Mouse (Mus musculus) CH12.LX (cell line): ENCODE measurements around the gene Mas1. TPM values are rescaled to one million over a fixed set of nuclear protein-coding genes. Genes with fewer than 3 reads are reported as not detected.

Source experiments
- DNase-seq: peaks from one replicate; pipeline ENCODE4 v3.0.0-alpha.2; 2013; ENCODE audit errors: extremely low read depth
- H3K27ac ChIP-seq: 2 replicates; pipeline ENCODE4 v1.5.1; 2012; ENCODE audit warnings: low read depth, mild to moderate bottlenecking, control low read depth, moderate library complexity; ENCODE audit not compliant: insufficient read depth
- H3K27me3 ChIP-seq: replicated peaks from 2 replicates; pipeline ENCODE3; 2012; ENCODE audit warnings: inconsistent platforms
- H3K36me3 ChIP-seq, 2 experiments: replicated peaks in 1 of 2; 2 replicates each; pipeline versions ENCODE3 to v1.6.1; 2012; ENCODE audit warnings: inconsistent platforms in 1 of 2, low read length in 1 of 2, mild to moderate bottlenecking in 1 of 2, mixed read lengths in 1 of 2, moderate library complexity in 1 of 2; ENCODE audit not compliant: control insufficient read depth in 1 of 2, insufficient read depth in 1 of 2
- H3K4me1 ChIP-seq, 2 experiments: 2 replicates each; pipeline ENCODE4 v1.6.1; 2012; ENCODE audit warnings: inconsistent platforms in 1 of 2, moderate library complexity in 1 of 2; ENCODE audit not compliant: insufficient read depth in 2 of 2, control insufficient read depth in 1 of 2
- H3K4me2 ChIP-seq: 2 replicates; pipeline ENCODE4 v1.6.1; 2012; ENCODE audit warnings: low read depth, mild to moderate bottlenecking, control low read depth; ENCODE audit not compliant: poor library complexity, insufficient read depth, severe bottlenecking
- H3K4me3 ChIP-seq, 3 experiments: fragments of 150-350 bp in 1 of 3; sonication (generic) in 1 of 3; replicated peaks in 1 of 3; 2 replicates each; pipeline versions ENCODE3 to v1.5.1; 2011 to 2012; ENCODE audit warnings: low read depth in 2 of 3, low read length in 2 of 3, mild to moderate bottlenecking in 2 of 3, moderate library complexity in 2 of 3, control low read depth in 1 of 3, improper control_type of control experiment in 1 of 3, inconsistent platforms in 1 of 3, mixed read lengths in 1 of 3; ENCODE audit not compliant: poor library complexity in 1 of 3
- H3K79me2 ChIP-seq: replicated peaks from 2 replicates; pipeline ENCODE4 v1.6.1; 2012; ENCODE audit warnings: mild to moderate bottlenecking, moderate library complexity; ENCODE audit not compliant: control insufficient read depth, poor library complexity, insufficient read depth, severe bottlenecking; ENCODE audit errors: extremely low read depth
- H3K9ac ChIP-seq: 2 replicates; pipeline ENCODE4 v1.6.1; 2012; ENCODE audit warnings: low read depth, mild to moderate bottlenecking, control low read depth, moderate library complexity; ENCODE audit not compliant: insufficient read depth
- H3K9me3 ChIP-seq: replicated peaks from 2 replicates; pipeline ENCODE3; 2012; ENCODE audit warnings: low read length, inconsistent platforms, mixed read lengths
- BHLHE40 ChIP-seq: IDR thresholded peaks from 2 replicates; pipeline ENCODE4 v1.6.1; 2011; ENCODE audit warnings: mild to moderate bottlenecking, low read depth, low read length, improper control_type of control experiment
- CHD1 ChIP-seq: IDR thresholded peaks from 2 replicates; pipeline ENCODE4 v1.6.1; 2012; ENCODE audit warnings: low read depth, low read length, improper control_type of control experiment, inconsistent platforms
- CHD2 ChIP-seq: IDR thresholded peaks from 2 replicates; pipeline ENCODE4 v1.6.1; 2011; ENCODE audit warnings: low read length, improper control_type of control experiment
- CTCF ChIP-seq, 2 experiments: IDR thresholded peaks in 1 of 2; conservative IDR thresholded peaks in 1 of 2; 2 replicates each; pipeline ENCODE4 v1.5.1; 2011 to 2012; ENCODE audit warnings: low read depth in 2 of 2, low read length in 2 of 2, improper control_type of control experiment in 1 of 2, inconsistent platforms in 1 of 2, mild to moderate bottlenecking in 1 of 2, moderate library complexity in 1 of 2
- E2F4 ChIP-seq: IDR thresholded peaks from 2 replicates; pipeline ENCODE4 v1.6.1; 2011; ENCODE audit warnings: low read depth, low read length, improper control_type of control experiment; ENCODE audit not compliant: insufficient replicate concordance
- ELF1 ChIP-seq: IDR thresholded peaks from 2 replicates; pipeline ENCODE4 v1.6.1; 2014; ENCODE audit warnings: low read depth, mild to moderate bottlenecking, inconsistent platforms, low read length, improper control_type of control experiment
- EP300 ChIP-seq: IDR thresholded peaks from 2 replicates; pipeline ENCODE4 v1.6.1; 2011; ENCODE audit warnings: low read length, improper control_type of control experiment
- ETS1 ChIP-seq: conservative IDR thresholded peaks from 2 replicates; pipeline ENCODE4 v1.6.1; 2012; ENCODE audit warnings: low read depth, mild to moderate bottlenecking, inconsistent platforms, low read length, improper control_type of control experiment, moderate library complexity
- GABPA ChIP-seq: IDR thresholded peaks from 2 replicates; pipeline ENCODE4 v1.6.1; 2012; ENCODE audit warnings: low read depth, low read length, improper control_type of control experiment, inconsistent platforms; ENCODE audit not compliant: insufficient replicate concordance
- HCFC1 ChIP-seq: IDR thresholded peaks from 2 replicates; pipeline ENCODE4 v1.6.1; 2012; ENCODE audit warnings: low read depth, mild to moderate bottlenecking, inconsistent platforms, low read length, improper control_type of control experiment
- IRF4 ChIP-seq: IDR thresholded peaks from 2 replicates; pipeline ENCODE4 v1.6.1; 2014; ENCODE audit warnings: low read depth, mild to moderate bottlenecking, inconsistent platforms, low read length, improper control_type of control experiment
- JUN ChIP-seq: IDR thresholded peaks from 2 replicates; pipeline ENCODE4 v1.6.1; 2011; ENCODE audit warnings: low read depth, mild to moderate bottlenecking, low read length, improper control_type of control experiment, moderate library complexity; ENCODE audit not compliant: insufficient read depth
- JUND ChIP-seq: conservative IDR thresholded peaks from 2 replicates; pipeline ENCODE4 v1.6.1; 2011; ENCODE audit warnings: low read depth, low read length, improper control_type of control experiment
- KAT2A ChIP-seq: IDR thresholded peaks from 2 replicates; pipeline ENCODE4 v1.6.1; 2012; ENCODE audit warnings: low read length, improper control_type of control experiment, inconsistent platforms; ENCODE audit not compliant: insufficient replicate concordance
- MAFK ChIP-seq: IDR thresholded peaks from 2 replicates; pipeline ENCODE4 v1.6.1; 2011; ENCODE audit warnings: low read length, improper control_type of control experiment; ENCODE audit not compliant: insufficient replicate concordance
- MAZ ChIP-seq: IDR thresholded peaks from 2 replicates; pipeline ENCODE4 v1.6.1; 2012; ENCODE audit warnings: low read depth, mild to moderate bottlenecking, inconsistent platforms, low read length, improper control_type of control experiment, moderate library complexity
- MEF2A ChIP-seq: IDR thresholded peaks from 2 replicates; pipeline ENCODE4 v1.6.1; 2014; ENCODE audit warnings: low read depth, mild to moderate bottlenecking, inconsistent platforms, low read length, improper control_type of control experiment, borderline replicate concordance
- MYC ChIP-seq: IDR thresholded peaks from 2 replicates; pipeline ENCODE4 v1.6.1; 2011; ENCODE audit warnings: low read depth, mild to moderate bottlenecking, improper control_type of control experiment, low read length
- NRF1 ChIP-seq: IDR thresholded peaks from 2 replicates; pipeline ENCODE4 v1.6.1; 2014; ENCODE audit warnings: low read depth, mild to moderate bottlenecking, inconsistent platforms, low read length, improper control_type of control experiment, moderate library complexity
- POLR2A ChIP-seq: IDR thresholded peaks from 2 replicates; pipeline ENCODE4 v1.6.1; 2011; ENCODE audit warnings: low read depth, mild to moderate bottlenecking, improper control_type of control experiment, low read length
- POLR2AphosphoS2 ChIP-seq: IDR thresholded peaks from 2 replicates; pipeline ENCODE4 v1.6.1; 2011; ENCODE audit warnings: low read depth, low read length, improper control_type of control experiment
- RAD21 ChIP-seq: IDR thresholded peaks from 2 replicates; pipeline ENCODE4 v1.6.1; 2011; ENCODE audit warnings: low read depth, mild to moderate bottlenecking, low read length, improper control_type of control experiment, moderate library complexity
- RCOR1 ChIP-seq: conservative IDR thresholded peaks from 2 replicates; pipeline ENCODE4 v1.6.1; 2012; ENCODE audit warnings: low read depth, mild to moderate bottlenecking, inconsistent platforms, low read length, improper control_type of control experiment
- SIN3A ChIP-seq: IDR thresholded peaks from 2 replicates; pipeline ENCODE4 v1.6.1; 2012; ENCODE audit warnings: low read length, improper control_type of control experiment, inconsistent platforms
- SMC3 ChIP-seq: IDR thresholded peaks from 2 replicates; pipeline ENCODE4 v1.6.1; 2011; ENCODE audit warnings: low read depth, low read length, improper control_type of control experiment
- TBP ChIP-seq: conservative IDR thresholded peaks from 2 replicates; pipeline ENCODE4 v1.6.1; 2011; ENCODE audit warnings: low read depth, low read length, improper control_type of control experiment
- TCF12 ChIP-seq: IDR thresholded peaks from 2 replicates; pipeline ENCODE4 v1.6.1; 2014; ENCODE audit warnings: low read depth, mild to moderate bottlenecking, inconsistent platforms, low read length, improper control_type of control experiment
- UBTF ChIP-seq: IDR thresholded peaks from 2 replicates; pipeline ENCODE4 v1.6.1; 2012; ENCODE audit warnings: low read depth, mild to moderate bottlenecking, inconsistent platforms, low read length, improper control_type of control experiment, moderate library complexity
- USF1 ChIP-seq: IDR thresholded peaks from 2 replicates; pipeline ENCODE4 v1.6.1; 2014; ENCODE audit warnings: low read depth, mild to moderate bottlenecking, inconsistent platforms, low read length, improper control_type of control experiment
- USF2 ChIP-seq: conservative IDR thresholded peaks from 2 replicates; pipeline ENCODE4 v1.6.1; 2011; ENCODE audit warnings: low read depth, low read length, improper control_type of control experiment
- ZC3H11A ChIP-seq: IDR thresholded peaks from 2 replicates; pipeline ENCODE4 v1.6.1; 2012; ENCODE audit warnings: low read depth, mild to moderate bottlenecking, inconsistent platforms, low read length, improper control_type of control experiment
- ZKSCAN1 ChIP-seq: IDR thresholded peaks from 2 replicates; pipeline ENCODE4 v1.6.1; 2012; ENCODE audit warnings: low read depth, inconsistent platforms, low read length, improper control_type of control experiment, borderline replicate concordance
- ZMIZ1 ChIP-seq: IDR thresholded peaks from 2 replicates; pipeline ENCODE4 v1.6.1; 2012; ENCODE audit warnings: low read depth, mild to moderate bottlenecking, inconsistent platforms, low read length, improper control_type of control experiment
- ZNF384 ChIP-seq: IDR thresholded peaks from 2 replicates; pipeline ENCODE4 v1.6.1; 2012; ENCODE audit warnings: low read depth, low read length, improper control_type of control experiment, inconsistent platforms
- dilution Hi-C: fragments of 300-500 bp; cut with MboI; formaldehyde crosslinking; loops from 2 replicates; pipeline ENCODE4 v1.14.3; 2020; ENCODE audit warnings: low sequenced_read_pairs; ENCODE audit not compliant: extremely low pct_unique_long_range_greater_than_20kb, extremely low pct_ligation_motif_present
- in situ Hi-C: fragments of 300-500 bp; cut with MboI; formaldehyde crosslinking; loops from 3 replicates; pipeline ENCODE4 v1.14.3; 2019; ENCODE audit warnings: low sequenced_read_pairs, low pct_ligation_motif_present, low pct_unique_long_range_greater_than_20kb, mixed read lengths
- polyA plus RNA-seq: library from polyadenylated mRNA; unstranded; fragments of >175 nt; gene quantifications from 2 replicates; pipeline ENCODE4 v1.2.1, GENCODE M21; 2012; ENCODE audit warnings: low read depth; ENCODE audit not compliant: insufficient read length
- total RNA-seq, 2 experiments: library from RNA; depleted of rRNA; stranded (reverse); fragments of 300-350 nt in 1 of 2; fragments of >200 nt in 1 of 2; gene quantifications; 2 replicates each; pipeline ENCODE4 v1.2.3; 2012 to 2014

Gene Mas1
- total and polyA plus RNA-seq, 3 experiments: 0.19 TPM; not detected in 2

DNA sequence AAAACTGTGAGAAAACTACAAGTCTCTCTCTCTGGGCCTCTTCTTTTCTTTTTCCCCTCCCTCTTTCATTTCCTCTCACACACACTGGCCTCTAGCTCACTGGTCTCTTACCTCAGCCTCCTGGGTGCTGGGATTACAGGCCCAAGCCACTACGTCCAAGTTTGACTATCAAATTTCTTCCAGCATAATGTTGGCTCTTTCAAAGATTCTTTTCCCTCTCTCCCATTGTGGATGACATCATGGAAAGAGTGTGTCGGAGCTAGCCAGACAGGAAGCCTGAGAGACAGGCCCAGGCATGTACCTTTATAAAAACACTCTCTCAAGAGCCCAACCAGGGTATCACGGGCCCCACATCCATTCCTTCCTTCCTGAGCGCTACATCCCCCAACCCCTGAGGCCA, 76.5 kb downstream of the Mas1 start:
- no peak overlapping the region for H3K4me3 ChIP-seq
- TF ChIP-seq NRF1 (no peak), HCFC1 (no peak), POLR2AphosphoS2 (no peak), CTCF (conservative IDR thresholded peaks at IDR 0.05 in 1 of 2, IDR thresholded peaks at IDR 0.05 in 1 of 2; ENCODE audit: low read depth in 2 of 2, low read length in 2 of 2) (no peak), SIN3A (peak; percentile 23; the same call in 1 of the 2 replicates), E2F4 (no peak), UBTF (no peak), IRF4 (peak; percentile 81), RCOR1 (peak; percentile 69; the same call in 1 of the 2 replicates), SMC3 (no peak), ETS1 (peak; percentile 94), USF2 (no peak), ZKSCAN1 (no peak), MAFK (no peak), ZC3H11A (no peak), GABPA (no peak), ZMIZ1 (no peak), JUN (peak; percentile 94), MYC (no peak), MEF2A (peak; percentile 86), ZNF384 (peak; percentile 65; the same call in 1 of the 2 replicates), KAT2A (no peak), BHLHE40 (peak; percentile 72), CHD1 (peak; percentile 98), TBP (no peak), USF1 (no peak), EP300 (peak; percentile 72; the same call in 1 of the 2 replicates), JUND (peak; percentile 93), TCF12 (peak; percentile 82), RAD21 (no peak; the same call in 1 of the 2 replicates), MAZ (0 out of 2 replicates have a peak, but pooled peaks have one; percentile 39), CHD2 (peak; percentile 70), POLR2A (peak; percentile 33; the same call in 1 of the 2 replicates), ELF1 (peak; percentile 60; the same call in 1 of the 2 replicates)
- peak overlapping the region; percentile 18 for H3K4me2 ChIP-seq
- dilution Hi-C loops: no loop called here
- in situ Hi-C loops: no loop called here
- no peaks in the 10 kb centered on the region for H3K79me2 ChIP-seq
- peak; percentile 94 for DNase-seq
- peaks cover 21 to 55% of the 10 kb centered on the region in 2 experiments for H3K4me1 ChIP-seq
- peaks cover 12% of the 10 kb centered on the region for H3K9me3 ChIP-seq
- no peaks in the 10 kb centered on the region for H3K27me3 ChIP-seq
- 0 out of 2 replicates have a peak overlapping the region, but pooled peaks have one; percentile 23 for H3K9ac ChIP-seq
- peaks cover 6 to 30% of the 10 kb centered on the region in 2 experiments for H3K36me3 ChIP-seq
- peak overlapping the region; percentile 87 for H3K27ac ChIP-seq
